Mouse (Mus musculus) testis, adult 2 months (tissue): ENCODE results near the gene Ltbp4.

Source experiments
- CTCF ChIP-seq: fragments of 200-500 bp; IDR thresholded peaks from 2 replicates; pipeline ENCODE4 v1.5.1; 2012; ENCODE audit warnings: low read depth, mild to moderate bottlenecking, inconsistent platforms, low read length, moderate library complexity; ENCODE audit not compliant: control insufficient read depth, insufficient read depth, insufficient replicate concordance
- POLR2A ChIP-seq: fragments of 200-500 bp; IDR thresholded peaks from 2 replicates; pipeline ENCODE4 v1.6.1; 2012; ENCODE audit warnings: low read depth, mild to moderate bottlenecking, inconsistent platforms, low read length, moderate library complexity; ENCODE audit not compliant: control insufficient read depth

GRCm38 (mm10) chr7:27330709-27331540 lies 6.6 kb downstream of the Ltbp4 start:
- no peak for TF ChIP-seq POLR2A
- no peak for TF ChIP-seq CTCF
